Mouse (Mus musculus) MEL (cell line): ENCODE results near the gene Dagla. TPM values are rescaled to one million over a fixed set of nuclear protein-coding genes. Genes with fewer than 3 reads are reported as not detected.

ENCODE experiments used
- DNase-seq: peaks from one replicate; pipeline ENCODE4 v3.0.0; 2011; ENCODE audit warnings: low read depth, low spot score
- H3K27ac ChIP-seq: 2 replicates; pipeline ENCODE4 v1.5.1; 2012; ENCODE audit warnings: low read depth, mild to moderate bottlenecking, control low read depth, low read length, moderate library complexity; ENCODE audit not compliant: control insufficient read depth
- H3K27me3 ChIP-seq, 2 experiments: fragments of 150-350 bp in 1 of 2; sonication (generic) in 1 of 2; 2 replicates each; pipeline ENCODE4 v1.6.1; 2012; ENCODE audit warnings: low read length in 2 of 2, mild to moderate bottlenecking in 2 of 2, improper control_type of control experiment in 1 of 2, moderate library complexity in 1 of 2; ENCODE audit not compliant: insufficient read depth in 2 of 2, control insufficient read depth in 1 of 2
- H3K36me3 ChIP-seq, 2 experiments: 2 replicates each; pipeline ENCODE4 v1.6.1; 2012 to 2014; ENCODE audit warnings: low read length in 2 of 2, improper control_type of control experiment in 1 of 2, inconsistent platforms in 1 of 2, mild to moderate bottlenecking in 1 of 2; ENCODE audit not compliant: insufficient read depth in 2 of 2, control insufficient read depth in 1 of 2
- H3K4me1 ChIP-seq, 2 experiments: fragments of 150-350 bp in 1 of 2; sonication (generic) in 1 of 2; 2 replicates each; pipeline ENCODE4 v1.6.1; 2012; ENCODE audit warnings: low read length in 2 of 2, improper control_type of control experiment in 1 of 2, mild to moderate bottlenecking in 1 of 2; ENCODE audit not compliant: insufficient read depth in 2 of 2, control insufficient read depth in 1 of 2
- H3K4me3 ChIP-seq, 2 experiments: fragments of 150-350 bp in 1 of 2; sonication (generic) in 1 of 2; 2 replicates each; pipeline ENCODE4 v1.5.1; 2012; ENCODE audit warnings: low read depth in 2 of 2, low read length in 2 of 2, mild to moderate bottlenecking in 2 of 2, moderate library complexity in 2 of 2, control low read depth in 1 of 2, improper control_type of control experiment in 1 of 2; ENCODE audit not compliant: control insufficient read depth in 1 of 2, insufficient read depth in 1 of 2
- H3K79me2 ChIP-seq: 2 replicates; pipeline ENCODE4 v1.6.1; 2012; ENCODE audit warnings: mild to moderate bottlenecking, low read length, moderate library complexity; ENCODE audit not compliant: control insufficient read depth, poor library complexity, insufficient read depth
- H3K9ac ChIP-seq: 2 replicates; pipeline ENCODE4 v1.6.1; 2012; ENCODE audit warnings: low read depth, mild to moderate bottlenecking, control low read depth, low read length, moderate library complexity; ENCODE audit not compliant: control insufficient read depth, poor library complexity, severe bottlenecking
- H3K9me3 ChIP-seq: fragments of 150-350 bp; sonication (generic); replicated peaks from 2 replicates; pipeline ENCODE4 v1.6.1; 2012; ENCODE audit warnings: mild to moderate bottlenecking, low read length, improper control_type of control experiment, moderate library complexity; ENCODE audit not compliant: insufficient read depth
- CHD1 ChIP-seq: IDR thresholded peaks from 2 replicates; pipeline ENCODE4 v1.6.1; 2012; ENCODE audit warnings: low read depth, mild to moderate bottlenecking, inconsistent platforms, low read length, improper control_type of control experiment
- CTCF ChIP-seq, 3 experiments: IDR thresholded peaks in 2 of 3; conservative IDR thresholded peaks in 1 of 3; 2 replicates each; pipeline ENCODE4 v1.5.1; 2011 to 2012; ENCODE audit warnings: low read length in 3 of 3, low read depth in 2 of 3, mild to moderate bottlenecking in 2 of 3, improper control_type of control experiment in 1 of 3, inconsistent platforms in 1 of 3, mixed read lengths in 1 of 3, moderate library complexity in 1 of 3; ENCODE audit not compliant: control insufficient read depth in 1 of 3, insufficient read depth in 1 of 3, poor library complexity in 1 of 3, severe bottlenecking in 1 of 3
- E2F4 ChIP-seq: IDR thresholded peaks from 2 replicates; pipeline ENCODE4 v1.6.1; 2011; ENCODE audit warnings: low read depth, low read length, improper control_type of control experiment, borderline replicate concordance
- ELF1 ChIP-seq: IDR thresholded peaks from 2 replicates; pipeline ENCODE4 v1.6.1; 2014; ENCODE audit warnings: low read depth, mild to moderate bottlenecking, inconsistent platforms, low read length, improper control_type of control experiment, moderate library complexity
- EP300 ChIP-seq, 2 experiments: IDR thresholded peaks; 2 replicates each; pipeline ENCODE4 v1.6.1; 2011; ENCODE audit warnings: improper control_type of control experiment in 2 of 2, low read length in 2 of 2, low read depth in 1 of 2, mild to moderate bottlenecking in 1 of 2
- ETS1 ChIP-seq: IDR thresholded peaks from 2 replicates; pipeline ENCODE4 v1.6.1; 2012; ENCODE audit warnings: low read depth, mild to moderate bottlenecking, inconsistent platforms, low read length, improper control_type of control experiment, moderate library complexity
- GABPA ChIP-seq: IDR thresholded peaks from 2 replicates; pipeline ENCODE4 v1.6.1; 2012; ENCODE audit warnings: low read depth, mild to moderate bottlenecking, inconsistent platforms, low read length, improper control_type of control experiment, moderate library complexity
- GATA1 ChIP-seq: IDR thresholded peaks from 2 replicates; pipeline ENCODE4 v1.6.1; 2011; ENCODE audit warnings: low read depth, low read length, improper control_type of control experiment
- HCFC1 ChIP-seq: IDR thresholded peaks from 2 replicates; pipeline ENCODE4 v1.6.1; 2012; ENCODE audit warnings: low read depth, mild to moderate bottlenecking, inconsistent platforms, low read length, improper control_type of control experiment, moderate library complexity
- JUND ChIP-seq: IDR thresholded peaks from 2 replicates; pipeline ENCODE4 v1.6.1; 2011; ENCODE audit warnings: low read depth, mild to moderate bottlenecking, improper control_type of control experiment, low read length
- MAFK ChIP-seq: IDR thresholded peaks from 2 replicates; pipeline ENCODE4 v1.6.1; 2011; ENCODE audit warnings: low read depth, mild to moderate bottlenecking, low read length, improper control_type of control experiment, borderline replicate concordance
- MAX ChIP-seq: IDR thresholded peaks from 2 replicates; pipeline ENCODE4 v1.6.1; 2011; ENCODE audit warnings: low read length, improper control_type of control experiment
- MAZ ChIP-seq: IDR thresholded peaks from 2 replicates; pipeline ENCODE4 v1.6.1; 2012; ENCODE audit warnings: low read depth, mild to moderate bottlenecking, inconsistent platforms, low read length, improper control_type of control experiment
- MEF2A ChIP-seq: IDR thresholded peaks from 2 replicates; pipeline ENCODE4 v1.6.1; 2014; ENCODE audit warnings: low read depth, mild to moderate bottlenecking, inconsistent platforms, low read length, improper control_type of control experiment; ENCODE audit not compliant: poor library complexity, insufficient replicate concordance, severe bottlenecking; ENCODE audit errors: extremely low read depth
- MXI1 ChIP-seq: IDR thresholded peaks from 2 replicates; pipeline ENCODE4 v1.6.1; 2011; ENCODE audit warnings: mild to moderate bottlenecking, low read depth, low read length, improper control_type of control experiment
- MYC ChIP-seq: IDR thresholded peaks from 2 replicates; pipeline ENCODE4 v1.6.1; 2011; ENCODE audit warnings: low read depth, mild to moderate bottlenecking, low read length, improper control_type of control experiment, moderate library complexity
- NELFE ChIP-seq: IDR thresholded peaks from 2 replicates; pipeline ENCODE4 v1.6.1; 2011; ENCODE audit warnings: low read depth, low read length, improper control_type of control experiment
- POLR2A ChIP-seq, 2 experiments: IDR thresholded peaks; 2 replicates each; pipeline ENCODE4 v1.6.1; 2011 to 2012; ENCODE audit warnings: low read length in 2 of 2, mild to moderate bottlenecking in 2 of 2, control low read depth in 1 of 2, improper control_type of control experiment in 1 of 2, low read depth in 1 of 2, moderate library complexity in 1 of 2; ENCODE audit not compliant: control insufficient read depth in 1 of 2, insufficient read depth in 1 of 2, poor library complexity in 1 of 2
- POLR2AphosphoS2 ChIP-seq: IDR thresholded peaks from 2 replicates; pipeline ENCODE4 v1.6.1; 2011; ENCODE audit warnings: low read length, improper control_type of control experiment
- RAD21 ChIP-seq: IDR thresholded peaks from 2 replicates; pipeline ENCODE4 v1.6.1; 2011; ENCODE audit warnings: mild to moderate bottlenecking, low read depth, low read length, improper control_type of control experiment
- RCOR1 ChIP-seq: IDR thresholded peaks from 2 replicates; pipeline ENCODE4 v1.6.1; 2012; ENCODE audit warnings: low read depth, mild to moderate bottlenecking, inconsistent platforms, low read length, improper control_type of control experiment
- SMC3 ChIP-seq: IDR thresholded peaks from 2 replicates; pipeline ENCODE4 v1.6.1; 2011; ENCODE audit warnings: low read depth, low read length, improper control_type of control experiment
- TAL1 ChIP-seq: IDR thresholded peaks from 2 replicates; pipeline ENCODE4 v1.6.1; 2012; ENCODE audit warnings: mild to moderate bottlenecking, inconsistent platforms, low read length, moderate library complexity, mixed read lengths
- TCF12 ChIP-seq: IDR thresholded peaks from 2 replicates; pipeline ENCODE4 v1.6.1; 2014; ENCODE audit warnings: low read depth, mild to moderate bottlenecking, inconsistent platforms, low read length, improper control_type of control experiment, moderate library complexity
- UBTF ChIP-seq: IDR thresholded peaks from 2 replicates; pipeline ENCODE4 v1.6.1; 2012; ENCODE audit warnings: low read depth, mild to moderate bottlenecking, inconsistent platforms, low read length, improper control_type of control experiment, moderate library complexity, borderline replicate concordance; ENCODE audit not compliant: insufficient read depth
- USF1 ChIP-seq: IDR thresholded peaks from 2 replicates; pipeline ENCODE4 v1.6.1; 2014; ENCODE audit warnings: low read depth, mild to moderate bottlenecking, inconsistent platforms, low read length, improper control_type of control experiment, moderate library complexity
- USF2 ChIP-seq, 2 experiments: IDR thresholded peaks; 2 replicates each; pipeline ENCODE4 v1.6.1; 2011 to 2012; ENCODE audit warnings: improper control_type of control experiment in 2 of 2, low read length in 2 of 2, borderline replicate concordance in 1 of 2, inconsistent platforms in 1 of 2, low read depth in 1 of 2, mild to moderate bottlenecking in 1 of 2; ENCODE audit not compliant: insufficient read depth in 1 of 2
- ZKSCAN1 ChIP-seq: IDR thresholded peaks from 2 replicates; pipeline ENCODE4 v1.6.1; 2012; ENCODE audit warnings: low read depth, mild to moderate bottlenecking, inconsistent platforms, low read length, improper control_type of control experiment, moderate library complexity
- ZNF384 ChIP-seq: IDR thresholded peaks from 2 replicates; pipeline ENCODE4 v1.6.1; 2012; ENCODE audit warnings: low read depth, mild to moderate bottlenecking, inconsistent platforms, low read length, improper control_type of control experiment
- polyA plus RNA-seq, 2 experiments: library from polyadenylated mRNA; stranded (reverse) in 1 of 2; unstranded in 1 of 2; fragments of >175 nt in 1 of 2; fragments of >200 nt in 1 of 2; gene quantifications; 2 replicates each; pipeline versions ENCODE4 v1.2.1 to v1.2.4; 2012; ENCODE audit warnings: low replicate concordance in 2 of 2, low read depth in 1 of 2; ENCODE audit not compliant: insufficient read length in 2 of 2, insufficient read depth in 1 of 2, missing spikeins in 1 of 2
- total RNA-seq: library from RNA; depleted of rRNA; stranded (reverse); fragments of 300-350 nt; gene quantifications from 2 replicates; pipeline ENCODE4 v1.2.3, GENCODE M21; 2012

Dagla gene
- total and polyA plus RNA-seq, 3 experiments, result not detected

DNA sequence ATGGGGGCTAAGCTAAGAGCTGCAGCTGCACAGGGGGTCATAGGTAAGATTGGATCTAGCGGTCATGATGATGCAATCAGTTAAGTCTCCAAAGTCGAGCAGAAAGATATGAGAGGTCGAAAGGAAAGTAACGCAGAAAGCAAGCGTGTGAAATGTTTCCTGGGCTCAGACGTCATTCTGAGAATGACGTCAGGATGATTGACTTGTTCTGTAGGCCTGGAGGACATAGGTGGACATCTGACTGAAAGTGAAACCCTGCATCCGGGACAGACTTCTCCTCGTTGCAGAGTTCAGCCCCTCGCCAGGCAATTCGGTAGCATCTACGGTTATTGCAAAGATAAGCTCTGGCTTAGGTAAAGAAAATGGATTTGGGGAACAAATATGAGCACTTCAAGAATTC, 963 bp upstream of the Dagla start:
- H3K9me3 ChIP-seq, result no peaks in the 10 kb centered on the region
- H3K79me2 ChIP-seq, result no peaks in the 10 kb centered on the region
- H3K27me3 ChIP-seq, result no peaks in the 10 kb centered on the region; a peak in 1 of 4 replicates
- no peak overlapping the region for H3K4me3 ChIP-seq
- TF ChIP-seq USF2 (IDR thresholded peaks at IDR 0.05; ENCODE audit: borderline replicate concordance in 1 of 2, insufficient read depth in 1 of 2, low read depth in 1 of 2, low read length in 2 of 2) (no peak), HCFC1 (no peak), GATA1 (no peak), MAX (no peak), JUND (no peak), ETS1 (no peak), SMC3 (no peak), EP300 (IDR thresholded peaks at IDR 0.05; ENCODE audit: low read depth in 1 of 2, low read length in 2 of 2) (no peak), RAD21 (no peak), ELF1 (no peak), ZKSCAN1 (no peak), E2F4 (no peak), CTCF (IDR thresholded peaks at IDR 0.05 in 2 of 3, conservative IDR thresholded peaks at IDR 0.05 in 1 of 3; ENCODE audit: control insufficient read depth in 1 of 3, insufficient read depth in 1 of 3, low read depth in 2 of 3, low read length in 3 of 3, poor library complexity in 1 of 3, severe bottlenecking in 1 of 3) (no peak), RCOR1 (no peak), GABPA (no peak), MYC (no peak)
- no peaks in the 10 kb centered on the region for H3K4me1 ChIP-seq
- no peak overlapping the region for H3K9ac ChIP-seq
- DNase-seq, result no peak
- H3K36me3 ChIP-seq, result no peaks in the 10 kb centered on the region
- no peak overlapping the region for H3K27ac ChIP-seq

DNA sequence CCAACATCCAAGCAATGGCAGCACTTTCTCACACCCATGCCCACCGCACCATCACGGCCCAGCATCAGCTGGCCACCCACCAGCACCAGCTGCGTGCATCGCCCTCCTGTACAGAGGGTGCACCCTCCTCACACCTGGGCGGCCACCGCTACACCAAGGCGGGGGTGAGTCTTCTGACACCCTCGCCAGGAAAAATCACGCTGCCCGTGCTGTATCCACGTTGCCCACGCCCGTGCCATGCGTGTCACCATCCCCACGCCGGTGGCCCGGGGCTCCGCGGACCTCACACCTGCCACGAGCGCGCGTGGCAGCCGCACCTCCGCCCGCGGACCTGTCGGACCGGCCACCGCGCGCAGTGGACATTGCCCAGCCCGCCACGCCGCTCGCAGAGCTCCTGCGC, 282 bp downstream of the Dagla start:
- no peak for DNase-seq
- H3K36me3 ChIP-seq, result no peaks in the 10 kb centered on the region
- H3K4me1 ChIP-seq, result no peaks in the 10 kb centered on the region
- TF ChIP-seq MXI1 (no peak), MAFK (no peak), POLR2AphosphoS2 (no peak), GABPA (no peak), CHD1 (no peak), NELFE (no peak), MEF2A (no peak), EP300 (IDR thresholded peaks at IDR 0.05; ENCODE audit: low read depth in 1 of 2, low read length in 2 of 2) (no peak), USF2 (IDR thresholded peaks at IDR 0.05; ENCODE audit: borderline replicate concordance in 1 of 2, insufficient read depth in 1 of 2, low read depth in 1 of 2, low read length in 2 of 2) (no peak), USF1 (no peak), TAL1 (no peak), TCF12 (no peak), MAZ (no peak), CTCF (IDR thresholded peaks at IDR 0.05 in 2 of 3, conservative IDR thresholded peaks at IDR 0.05 in 1 of 3; ENCODE audit: control insufficient read depth in 1 of 3, insufficient read depth in 1 of 3, low read depth in 2 of 3, low read length in 3 of 3, poor library complexity in 1 of 3, severe bottlenecking in 1 of 3) (no peak), GATA1 (no peak), UBTF (no peak), POLR2A (IDR thresholded peaks at IDR 0.05; ENCODE audit: control insufficient read depth in 1 of 2, insufficient read depth in 1 of 2, low read depth in 1 of 2, low read length in 2 of 2, poor library complexity in 1 of 2) (no peak), MAX (no peak), ZKSCAN1 (no peak), ZNF384 (no peak)
- H3K4me3 ChIP-seq, result no peak overlapping the region
- no peaks in the 10 kb centered on the region for H3K79me2 ChIP-seq
- no peak overlapping the region for H3K9ac ChIP-seq
- H3K27me3 ChIP-seq, result no peaks in the 10 kb centered on the region; a peak in 1 of 4 replicates
- no peaks in the 10 kb centered on the region for H3K9me3 ChIP-seq
- no peak overlapping the region for H3K27ac ChIP-seq
